Mouse (Mus musculus): Measurements from ENCODE around the gene Gpr180.

Gpr180 gene

GRCm38 (mm10) chr14:118209642-118210041, 72.7 kb downstream of the Gpr180 start:
- DNase-seq (ENCODE audit: extremely low spot score), result peak; percentile 51

GRCm38 (mm10) chr14:118212188-118212804, 75.3 kb downstream of the Gpr180 start:
- DNase-seq (ENCODE audit: extremely low spot score), result no peak
